Mouse (Mus musculus) right cerebral cortex, adult 18-20 months (tissue): ENCODE data around the gene Tbl1xr1.

Experiments
- DNase-seq: peaks from one replicate; pipeline ENCODE4 v3.0.0; 2022; ENCODE audit warnings: mixed read lengths

The Tbl1xr1 gene

DNA sequence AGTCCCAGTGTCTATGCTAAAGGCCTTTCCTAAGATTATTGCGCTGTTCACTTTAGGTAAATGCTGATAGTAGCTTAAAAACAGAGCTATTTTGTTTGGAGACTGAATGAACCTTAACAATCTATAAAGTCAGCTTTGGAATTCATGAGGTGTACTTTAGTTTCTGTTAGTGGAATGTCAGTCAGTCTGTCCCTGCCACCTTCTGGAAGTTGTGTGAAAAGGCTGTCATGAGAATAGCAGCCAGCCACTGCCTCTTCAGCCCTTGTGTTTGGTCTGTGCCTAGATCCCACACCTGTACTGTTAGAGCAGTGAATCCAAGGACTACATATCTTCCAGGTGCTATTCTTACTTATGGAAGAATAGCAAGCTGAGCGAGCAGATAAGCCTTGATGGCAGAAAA lies 67.8 kb downstream of the Tbl1xr1 start:
- no peak for DNase-seq

GRCm38 (mm10) chr3:22147433-22147927 lies 71.0 kb downstream of the Tbl1xr1 start:
- DNase-seq: no peak

- DNase-seq: no peak
Observed at GRCm38 (mm10) chr3:22148306-22148932, 72.0 kb downstream of the Tbl1xr1 start.

DNA sequence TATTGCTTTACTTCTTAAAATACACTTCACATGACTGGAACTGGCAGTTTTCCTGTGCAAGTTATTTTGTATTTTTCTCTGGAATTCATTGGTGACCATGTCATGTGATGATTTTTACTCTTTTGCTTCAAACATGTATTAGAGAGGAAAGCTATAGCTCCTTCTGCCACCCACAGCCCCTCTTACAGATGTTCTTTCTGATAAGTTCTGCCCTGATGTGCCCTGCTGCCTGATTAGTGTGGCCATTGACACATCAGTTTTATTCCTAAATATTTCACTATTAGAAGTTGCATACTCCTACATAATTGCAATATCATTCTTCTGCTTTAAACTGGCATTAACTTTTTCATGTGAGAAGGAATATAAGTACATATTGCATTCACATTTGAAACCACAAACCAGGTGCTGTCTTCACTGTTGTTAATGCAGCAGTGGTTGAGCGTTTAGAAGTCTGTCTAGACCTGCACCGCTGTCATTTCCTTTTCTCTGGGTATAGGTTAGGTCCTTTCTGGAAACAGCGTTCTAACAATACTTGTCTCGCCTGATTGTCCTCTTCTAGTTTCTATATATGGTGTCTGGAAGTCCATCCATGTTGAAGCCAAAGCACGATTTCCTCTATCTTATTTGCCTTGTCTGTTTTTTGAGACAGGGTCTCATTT lies 74.5 kb downstream of the Tbl1xr1 start:
- DNase-seq: no peak

GRCm38 (mm10) chr3:22152773-22153172 lies 76.3 kb downstream of the Tbl1xr1 start:
- no peak for DNase-seq

DNA sequence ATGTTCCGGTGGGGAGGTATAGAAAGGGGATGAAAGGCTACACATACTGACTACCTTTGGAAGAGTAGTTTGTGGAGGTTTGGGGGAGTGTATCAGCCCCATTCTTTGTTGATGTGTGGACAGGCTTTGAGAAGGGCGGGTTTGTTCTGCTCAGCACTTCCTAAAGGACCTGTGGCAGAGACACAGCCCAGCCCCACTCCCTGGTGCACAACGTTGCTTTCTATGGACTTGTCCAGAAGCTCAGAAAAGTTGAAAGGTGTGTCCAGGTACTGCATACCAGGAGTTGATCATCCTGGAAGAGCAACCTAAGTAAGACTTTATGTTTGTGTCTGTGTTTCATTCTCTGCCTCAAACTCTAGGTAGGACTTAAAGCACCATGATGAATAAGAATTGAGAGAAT lies 78.1 kb downstream of the Tbl1xr1 start:
- DNase-seq: no peak

- no peak for DNase-seq
Observed at GRCm38 (mm10) chr3:22156397-22156796, 79.9 kb downstream of the Tbl1xr1 start.

- no peak for DNase-seq
Observed at GRCm38 (mm10) chr3:22162948-22163347, 86.5 kb downstream of the Tbl1xr1 start.

GRCm38 (mm10) chr3:22167856-22168255 lies 91.4 kb downstream of the Tbl1xr1 start:
- no peak for DNase-seq

- no peak for DNase-seq
Observed at GRCm38 (mm10) chr3:22168432-22168831, 92.0 kb downstream of the Tbl1xr1 start.

DNA sequence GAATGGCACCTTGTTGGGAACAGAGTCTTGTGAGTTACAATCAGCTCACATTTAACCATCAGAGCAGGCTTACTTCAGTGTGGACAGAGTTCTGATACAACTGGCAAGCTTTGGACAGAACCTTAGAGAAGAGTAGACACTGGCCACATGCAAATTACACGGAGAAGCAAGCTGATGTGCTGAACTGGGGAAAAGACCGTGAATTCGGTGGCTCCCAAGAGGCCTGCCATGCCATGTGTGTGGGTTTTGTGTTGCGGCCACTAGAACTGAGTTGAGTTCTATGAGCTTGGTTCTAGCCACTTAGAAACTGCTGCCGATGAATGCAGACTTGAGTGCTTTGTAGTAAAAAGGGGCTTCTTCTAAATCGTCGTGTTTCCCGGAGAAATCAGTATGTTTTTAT lies 95.1 kb downstream of the Tbl1xr1 start:
- DNase-seq: no peak

DNA sequence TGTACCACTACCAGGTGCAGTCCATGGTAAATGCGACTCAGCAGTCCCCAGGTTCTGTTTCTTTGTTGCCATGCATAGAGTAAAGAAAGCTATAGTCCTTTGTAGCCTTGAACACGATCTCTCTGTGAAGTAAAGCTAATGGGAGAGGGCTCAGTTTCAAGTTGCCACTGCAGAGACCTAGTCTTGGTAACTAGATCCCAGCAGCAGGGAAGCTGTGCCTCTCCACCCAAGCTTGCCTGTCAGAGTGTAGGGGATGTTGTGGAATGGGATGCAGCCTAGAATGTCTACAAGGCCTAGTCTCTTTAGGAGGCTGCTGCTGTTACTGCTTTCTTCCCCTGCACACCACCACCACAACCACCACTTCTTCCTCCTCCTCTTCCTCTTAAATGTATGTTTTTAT lies 96.0 kb downstream of the Tbl1xr1 start:
- DNase-seq: no peak

DNA sequence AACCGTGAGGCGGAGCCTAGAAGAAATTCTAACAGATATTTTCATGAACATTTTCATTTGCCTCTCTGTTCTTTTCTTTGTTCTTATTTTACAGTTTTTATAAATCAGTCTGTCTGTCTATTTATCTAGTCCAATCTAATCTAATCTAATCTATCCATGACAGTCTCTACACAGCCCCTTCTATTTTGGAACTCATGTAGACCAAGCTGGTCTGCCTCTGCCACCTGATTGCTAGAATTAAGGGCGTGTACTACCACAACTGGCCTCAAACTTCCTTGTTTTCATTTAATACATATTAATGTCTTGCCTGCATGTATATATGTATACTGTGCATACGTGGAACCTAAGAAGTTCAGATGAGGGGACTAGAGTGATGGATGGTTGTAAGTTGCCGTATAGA lies 96.7 kb downstream of the Tbl1xr1 start:
- DNase-seq: no peak

GRCm38 (mm10) chr3:22174232-22174631 lies 97.8 kb downstream of the Tbl1xr1 start:
- DNase-seq: no peak

GRCm38 (mm10) chr3:22180076-22180475 lies 103.6 kb downstream of the Tbl1xr1 start:
- DNase-seq: no peak

- no peak for DNase-seq
Observed at GRCm38 (mm10) chr3:22181026-22181425, 104.6 kb downstream of the Tbl1xr1 start.

DNA sequence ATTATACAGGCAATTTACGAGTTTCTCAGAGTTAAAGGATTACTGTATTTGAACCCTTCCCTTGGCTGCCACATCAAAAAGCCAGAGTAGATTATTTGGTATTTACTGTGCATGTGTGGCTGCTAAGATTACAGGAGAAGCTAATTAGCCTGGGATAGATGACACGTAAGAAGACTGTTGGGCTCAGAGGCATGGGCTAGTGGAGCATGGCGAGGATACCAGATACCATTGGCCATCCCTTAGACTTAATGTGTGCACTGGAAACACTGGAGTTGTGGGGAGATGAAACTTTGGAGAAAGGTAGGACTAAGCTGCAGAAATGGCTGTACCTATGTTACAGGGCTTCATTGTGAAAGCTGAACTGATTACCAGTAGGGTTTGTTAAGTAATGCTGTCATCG lies 108.8 kb downstream of the Tbl1xr1 start:
- DNase-seq: no peak

DNA sequence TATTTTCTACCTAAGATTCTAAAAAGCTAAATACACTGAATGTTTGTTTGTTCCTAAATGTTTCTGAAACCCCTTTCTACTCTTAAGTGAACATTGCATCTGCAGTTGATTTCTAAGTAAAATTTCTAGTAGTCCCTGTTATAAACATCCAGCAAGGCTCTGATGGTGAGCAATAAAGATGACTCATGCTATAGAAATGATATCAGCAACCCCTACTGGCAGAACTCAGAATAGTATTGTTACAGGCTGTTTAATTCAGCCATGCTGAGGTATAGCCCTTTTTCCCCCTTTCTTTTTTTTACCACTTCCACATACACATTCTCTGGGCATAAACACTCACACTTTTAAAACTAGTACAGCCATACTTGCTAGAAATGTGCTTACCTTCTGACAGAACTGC lies 114.0 kb downstream of the Tbl1xr1 start:
- DNase-seq: peak; percentile 52

- no peak for DNase-seq
Observed at GRCm38 (mm10) chr3:22192931-22193330, 116.5 kb downstream of the Tbl1xr1 start.

DNA sequence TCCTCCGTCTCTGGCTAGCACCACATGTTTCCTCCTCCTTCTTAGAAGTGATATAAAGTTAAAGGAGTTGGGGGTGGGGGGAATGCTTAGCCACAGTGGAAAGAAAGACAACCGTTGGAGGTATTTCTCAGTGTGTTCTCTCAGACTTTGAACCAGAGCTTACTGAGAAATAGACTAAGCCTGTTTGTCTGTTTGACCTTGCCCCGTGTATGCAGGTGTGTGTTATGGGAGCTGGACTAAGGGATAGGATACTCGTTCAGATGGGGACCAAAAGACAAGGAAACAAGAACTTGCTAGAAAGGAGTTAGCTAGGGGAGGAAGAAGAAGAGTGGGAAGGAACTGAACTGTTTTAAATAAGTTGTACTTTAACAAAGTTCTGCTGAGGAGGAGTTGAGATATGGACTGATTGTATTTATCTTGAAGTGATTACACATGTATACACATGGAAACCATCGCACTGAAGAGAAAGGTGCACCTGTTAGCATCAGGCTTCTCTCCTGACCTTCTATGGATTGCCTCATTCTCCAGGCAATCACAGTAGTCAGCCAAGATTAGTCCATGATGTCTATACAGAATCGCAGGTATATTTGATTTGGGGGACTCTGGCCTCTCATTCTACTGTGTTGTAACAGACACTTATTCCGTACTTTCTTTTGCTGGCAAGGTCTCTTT lies 117.9 kb downstream of the Tbl1xr1 start:
- no peak for DNase-seq

DNA sequence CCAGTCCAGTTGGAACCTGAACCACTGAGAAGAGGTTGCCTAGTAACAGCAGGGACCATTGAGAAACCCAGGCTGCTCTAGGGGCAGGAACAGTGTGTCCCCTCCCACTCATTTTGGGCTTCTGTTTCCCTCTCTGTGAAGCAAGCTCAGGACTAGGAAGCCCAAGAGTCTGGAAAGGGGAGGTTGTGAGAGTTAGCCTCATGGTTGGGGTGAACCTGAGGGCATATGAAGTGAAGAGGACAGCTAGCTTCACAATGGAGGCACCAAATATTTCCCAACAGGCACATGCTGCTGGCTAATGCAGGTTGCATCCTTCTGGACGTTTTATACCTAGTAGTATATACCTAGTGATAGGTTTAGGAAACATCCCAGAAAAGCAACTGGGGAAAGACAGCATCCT lies 122.3 kb downstream of the Tbl1xr1 start:
- no peak for DNase-seq

DNA sequence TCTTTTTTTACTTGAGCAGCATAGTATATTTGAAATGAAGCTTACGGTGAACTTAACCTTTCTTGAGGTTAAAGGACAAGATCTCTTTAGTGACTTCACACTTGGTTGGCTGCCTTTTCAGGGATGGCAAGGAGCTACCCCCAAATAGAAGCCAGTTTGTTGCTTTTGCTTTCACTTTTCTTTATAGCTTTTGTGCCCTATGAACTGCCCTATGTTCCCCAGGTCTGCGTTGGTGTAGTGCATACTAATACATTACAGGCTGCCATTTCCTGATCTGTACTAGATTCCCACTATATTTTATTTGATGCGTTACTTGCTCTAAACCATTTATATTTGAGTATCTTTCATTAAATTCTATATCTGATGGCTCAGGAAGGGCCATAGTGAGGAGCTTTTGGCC lies 127.7 kb downstream of the Tbl1xr1 start:
- DNase-seq: no peak

GRCm38 (mm10) chr3:22221557-22221956 lies 145.1 kb downstream of the Tbl1xr1 start:
- no peak for DNase-seq

DNA sequence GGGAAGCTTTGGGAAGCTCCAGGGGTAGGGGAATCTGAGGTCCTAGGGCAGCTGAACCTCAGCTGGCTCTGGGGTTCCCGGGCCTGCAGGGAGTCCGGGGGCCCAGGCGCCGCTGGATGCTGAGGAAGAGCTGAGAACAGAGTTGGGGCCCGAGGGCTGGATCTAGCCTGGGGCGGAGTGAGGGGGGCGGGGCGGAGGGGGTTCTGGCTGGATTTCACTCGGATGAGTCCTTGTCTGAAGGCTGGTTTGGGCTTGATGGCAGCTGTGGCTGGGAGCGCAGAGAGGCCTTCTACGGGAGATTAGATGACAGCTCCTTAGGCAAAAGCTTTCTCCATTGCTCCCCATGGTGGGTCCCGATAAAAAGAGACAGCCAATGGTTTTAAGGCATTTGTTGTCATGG lies 145.9 kb downstream of the Tbl1xr1 start:
- no peak for DNase-seq
